Mouse (Mus musculus) small intestine, adult 2 months (tissue): ENCODE measurements around the gene Gsk3b. TPM values are rescaled to one million over a fixed set of nuclear protein-coding genes. Genes with fewer than 3 reads are reported as not detected.

ENCODE experiments used
- H3K27ac ChIP-seq: fragments of 200-500 bp; 2 replicates; pipeline ENCODE4 v1.5.1; 2012; ENCODE audit warnings: low read depth, low read length, control low read depth, inconsistent platforms; ENCODE audit not compliant: insufficient read depth
- H3K27me3 ChIP-seq: fragments of 200-500 bp; 2 replicates; pipeline ENCODE4 v1.6.1; 2012; ENCODE audit warnings: mild to moderate bottlenecking, moderate library complexity, low read length, inconsistent platforms; ENCODE audit not compliant: control insufficient read depth, insufficient read depth
- H3K36me3 ChIP-seq: fragments of 200-500 bp; 2 replicates; pipeline ENCODE4 v1.6.1; 2012; ENCODE audit warnings: mild to moderate bottlenecking, low read length, control low read depth, inconsistent platforms; ENCODE audit not compliant: control insufficient read depth, insufficient read depth
- H3K4me1 ChIP-seq: fragments of 200-500 bp; 2 replicates; pipeline ENCODE4 v1.6.1; 2012; ENCODE audit warnings: low read length, inconsistent platforms, mixed read lengths; ENCODE audit not compliant: control insufficient read depth, insufficient read depth, insufficient read length
- H3K4me3 ChIP-seq: fragments of 200-500 bp; 2 replicates; pipeline ENCODE4 v1.5.1; 2012; ENCODE audit warnings: low read depth, mild to moderate bottlenecking, control low read depth, inconsistent platforms, low read length, moderate library complexity
- CTCF ChIP-seq: fragments of 200-500 bp; IDR thresholded peaks from 2 replicates; pipeline ENCODE4 v1.5.1; 2012; ENCODE audit warnings: low read depth, mild to moderate bottlenecking, control low read depth, inconsistent platforms, low read length, moderate library complexity, mixed read lengths; ENCODE audit not compliant: insufficient replicate concordance, insufficient read length; ENCODE audit errors: extremely low read depth
- POLR2A ChIP-seq: fragments of 200-500 bp; IDR thresholded peaks from 2 replicates; pipeline ENCODE4 v1.6.1; 2012; ENCODE audit warnings: low read depth, mild to moderate bottlenecking, control low read depth, inconsistent platforms, low read length, moderate library complexity
- WGBS: fragments of 180-500 bp; shearing (Covaris S2); methylation state at CpG from one replicate; pipeline ENCODE4 v1.1.7; 2018; 5-methylcytosine and 5-hydroxymethylcytosine counted together
- polyA plus RNA-seq: library from polyadenylated mRNA; depleted of rRNA; stranded (reverse); fragments of >200 nt; gene quantifications from 2 replicates; pipeline ENCODE4 v1.2.3, GENCODE M21; 2012

Gsk3b gene
- polyA plus RNA-seq, 1 experiment: 18.7 TPM

DNA sequence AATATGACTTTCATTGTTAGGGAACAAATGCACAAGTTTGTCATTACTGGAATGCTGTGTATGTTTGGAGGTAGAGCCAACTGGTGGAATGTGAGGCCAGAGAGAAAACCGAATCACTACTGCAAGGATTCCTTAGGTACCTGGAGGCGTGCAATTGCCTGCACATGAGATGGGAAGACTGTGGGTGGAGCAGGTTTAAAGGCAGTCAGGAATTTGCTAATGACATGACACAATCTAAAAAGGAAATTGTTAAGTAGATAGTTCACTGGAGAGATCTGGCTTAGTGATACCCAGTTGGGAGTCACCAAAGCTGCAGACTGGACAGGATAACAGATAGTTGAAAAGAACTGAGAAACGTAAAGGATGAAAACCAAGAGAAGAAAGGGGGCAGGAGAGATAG is 73.2 kb downstream of the Gsk3b start:
- 62% methylated on average over 3 of the region's 3 CpGs for WGBS
- H3K27me3 ChIP-seq: no peaks in the 10 kb centered on the region
- H3K27ac ChIP-seq: no peak overlapping the region
- no peaks in the 10 kb centered on the region for H3K36me3 ChIP-seq
- H3K4me3 ChIP-seq: no peak overlapping the region
- TF ChIP-seq CTCF (no peak), POLR2A (no peak)
- no peaks in the 10 kb centered on the region for H3K4me1 ChIP-seq

DNA sequence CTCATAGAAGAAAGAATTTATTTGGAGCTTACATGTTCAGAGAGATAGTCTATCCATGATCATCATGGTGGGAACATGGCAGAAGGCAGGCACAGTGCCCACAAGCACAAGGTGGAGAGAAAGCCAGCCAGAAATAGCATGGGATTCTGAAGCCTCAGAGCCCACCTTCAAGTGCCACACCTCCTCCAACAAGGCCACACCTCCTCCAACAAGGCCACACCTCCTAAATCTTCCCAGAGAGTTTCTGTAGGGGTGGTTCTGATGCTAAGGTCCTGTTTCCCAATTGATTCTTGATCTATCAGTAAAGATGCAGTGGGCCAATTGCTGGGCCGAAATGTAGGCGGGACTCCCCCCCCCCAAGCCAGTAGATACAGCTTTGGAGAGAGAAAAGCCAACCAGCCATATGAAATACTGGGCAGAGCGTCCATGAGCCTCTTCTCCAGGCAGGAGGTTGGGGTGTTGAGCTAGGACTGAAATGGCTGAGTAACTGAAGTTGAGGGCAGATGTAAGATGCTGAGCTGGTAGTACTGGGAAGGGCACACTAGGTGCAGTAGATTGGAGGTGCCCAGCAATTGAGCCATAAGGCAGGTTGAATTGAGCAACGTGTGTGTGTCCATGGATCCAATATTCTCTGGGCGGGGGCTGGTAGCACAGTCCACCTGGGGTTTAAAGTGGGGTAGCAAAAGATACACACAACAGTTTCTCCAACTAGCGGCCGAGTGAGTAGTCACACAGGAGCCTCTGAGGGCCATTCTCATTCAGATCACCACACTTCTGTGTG is 76.2 kb downstream of the Gsk3b start:
- Histone ChIP-seq H3K27ac (no peak overlapping the region), H3K4me3 (no peak overlapping the region), H3K27me3 (no peaks in the 10 kb centered on the region), H3K36me3 (no peaks in the 10 kb centered on the region), H3K4me1 (no peaks in the 10 kb centered on the region)
- WGBS: 90% methylated on average over 7 of the region's 7 CpGs
- TF ChIP-seq CTCF: no peak
- TF ChIP-seq POLR2A: no peak

DNA sequence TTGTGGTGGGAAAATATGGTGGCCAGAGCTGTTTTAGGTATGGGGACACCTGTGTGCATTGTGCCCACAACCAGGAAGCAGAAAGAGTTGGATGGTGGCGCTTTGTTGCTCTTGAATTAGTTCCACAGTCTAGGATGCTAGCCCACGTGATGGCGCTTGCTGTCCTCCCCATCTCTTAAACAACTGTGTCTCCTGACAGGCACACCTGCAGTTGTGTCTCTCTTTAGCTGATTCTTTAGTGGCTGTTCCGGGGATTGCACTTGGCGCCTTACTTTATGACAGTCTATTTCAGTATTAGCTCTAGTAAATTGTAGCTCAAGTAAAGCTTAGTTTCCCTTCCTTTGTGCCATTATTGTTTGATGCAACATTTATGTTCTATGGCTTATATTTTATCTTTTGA is 80.2 kb downstream of the Gsk3b start:
- peaks cover 4% of the 10 kb centered on the region; the same call in 1 of the 2 replicates for H3K36me3 ChIP-seq
- H3K4me1 ChIP-seq: no peaks in the 10 kb centered on the region
- H3K4me3 ChIP-seq: no peak overlapping the region
- no peaks in the 10 kb centered on the region for H3K27me3 ChIP-seq
- no peak for TF ChIP-seq POLR2A
- 90% methylated on average over 5 of the region's 5 CpGs for WGBS
- H3K27ac ChIP-seq: no peak overlapping the region

- no peak overlapping the region for H3K27ac ChIP-seq
- H3K4me3 ChIP-seq: no peak overlapping the region
- peaks cover 7% of the 10 kb centered on the region; the same call in 1 of the 2 replicates for H3K4me1 ChIP-seq
- peaks cover 2% of the 10 kb centered on the region; the same call in 1 of the 2 replicates for H3K36me3 ChIP-seq
- WGBS: 82% methylated on average over 4 of the region's 4 CpGs
- no peaks in the 10 kb centered on the region for H3K27me3 ChIP-seq
- TF ChIP-seq CTCF: no peak
- TF ChIP-seq POLR2A: no peak
These were observed 90.3 kb downstream of the Gsk3b start for GRCm38 (mm10) chr16:38179150-38179549.

DNA sequence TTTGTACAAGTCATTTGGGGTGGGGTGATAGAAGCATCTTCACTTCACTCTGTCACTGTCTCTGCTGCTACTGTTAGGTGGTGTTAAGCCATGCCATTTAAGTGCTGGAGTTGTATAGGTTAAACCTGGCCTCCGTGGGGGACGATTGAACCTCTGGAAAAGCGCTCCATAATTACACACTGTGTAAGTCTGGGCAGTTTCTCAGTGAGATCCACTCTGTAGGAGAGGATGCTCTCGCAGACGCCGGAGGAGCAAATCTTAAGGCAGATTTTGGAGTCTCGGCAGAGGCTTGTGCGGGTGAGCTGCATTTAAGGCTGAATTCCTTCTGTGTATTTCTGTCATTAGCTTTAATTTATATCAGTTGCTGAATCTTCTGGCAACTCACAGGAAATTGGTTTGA is 92.6 kb downstream of the Gsk3b start:
- WGBS: 90% methylated on average over 8 of the region's 8 CpGs
- no peak overlapping the region for H3K27ac ChIP-seq

DNA sequence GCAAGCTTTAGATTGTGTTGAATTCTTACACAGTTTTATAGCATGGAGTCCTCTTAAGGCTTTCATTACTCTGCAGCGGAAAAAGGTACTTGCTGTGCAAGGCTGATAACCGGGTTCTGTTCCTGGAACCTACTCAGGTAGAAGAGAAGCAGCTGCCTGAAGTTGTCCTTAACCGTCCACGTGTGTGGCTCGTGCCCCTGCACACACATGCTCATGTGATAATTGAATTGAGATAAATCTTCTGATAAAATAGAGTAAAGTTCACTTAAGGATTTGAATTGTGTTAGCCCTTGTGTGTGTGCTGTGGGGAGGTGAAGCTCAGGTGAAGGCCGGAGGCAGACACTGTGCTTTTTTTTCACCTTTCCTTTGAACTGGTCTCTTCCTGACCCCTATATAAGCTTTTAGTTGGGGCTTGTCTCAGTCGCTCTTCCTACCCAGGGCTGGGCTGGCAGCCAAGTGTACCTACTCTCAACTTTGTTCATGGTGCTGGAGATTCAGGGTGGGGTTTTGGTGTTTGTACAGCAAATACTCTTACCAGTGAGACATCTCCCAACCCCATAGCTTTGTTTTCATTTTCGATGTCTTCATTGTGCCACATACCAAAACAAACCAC is 96.0 kb downstream of the Gsk3b start:
- WGBS: 30% methylated on average over 8 of the region's 8 CpGs
- Histone ChIP-seq H3K27ac (peak overlapping the region; percentile 85), H3K36me3 (peaks cover 8% of the 10 kb centered on the region), H3K27me3 (no peaks in the 10 kb centered on the region), H3K4me3 (no peak overlapping the region), H3K4me1 (peaks cover 9% of the 10 kb centered on the region; the same call in 1 of the 2 replicates)
- TF ChIP-seq CTCF (no peak), POLR2A (no peak)

More for the DNA sequence above, 92.6 kb downstream of the Gsk3b start:
- no peak for TF ChIP-seq POLR2A
- TF ChIP-seq CTCF: no peak
- H3K4me3 ChIP-seq: no peak overlapping the region
- no peaks in the 10 kb centered on the region for H3K27me3 ChIP-seq
- peaks cover 9% of the 10 kb centered on the region; the same call in 1 of the 2 replicates for H3K4me1 ChIP-seq
- H3K36me3 ChIP-seq: peaks cover 2% of the 10 kb centered on the region; the same call in 1 of the 2 replicates

DNA sequence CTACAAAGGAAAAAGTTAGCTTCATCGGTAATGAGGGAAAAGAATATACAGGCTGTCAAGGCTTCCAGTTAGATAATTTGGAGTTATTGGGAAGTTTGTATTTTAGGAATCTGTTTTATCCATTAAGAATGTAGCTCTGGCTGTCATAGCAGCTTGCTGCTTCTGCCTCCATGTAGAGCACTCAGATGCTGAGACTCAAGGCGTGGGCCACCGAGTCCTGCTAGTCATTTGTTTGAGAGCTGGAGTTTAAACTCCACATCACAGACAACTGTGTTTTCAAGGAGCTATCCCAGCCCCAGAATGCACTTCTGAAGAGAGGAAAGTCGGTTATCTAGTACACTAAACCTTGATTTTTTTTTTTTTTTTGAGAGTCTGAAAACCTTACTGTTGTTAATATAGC is 101.2 kb downstream of the Gsk3b start:
- Histone ChIP-seq H3K4me3 (no peak overlapping the region), H3K4me1 (peaks cover 2% of the 10 kb centered on the region; the same call in 1 of the 2 replicates), H3K36me3 (peaks cover 22% of the 10 kb centered on the region), H3K27me3 (no peaks in the 10 kb centered on the region), H3K27ac (peak overlapping the region; percentile 31; the same call in 1 of the 2 replicates)
- 79% methylated on average over 4 of the region's 4 CpGs for WGBS
- TF ChIP-seq POLR2A: no peak
- TF ChIP-seq CTCF: no peak
